Mouse (Mus musculus) gastrocnemius, postnatal 36 days (tissue): Measurements from ENCODE around the gene Slc6a3. TPM values are rescaled to one million over a fixed set of nuclear protein-coding genes. Genes with fewer than 3 reads are reported as not detected.

Experiments
- DNase-seq, 2 experiments: peaks; one replicate each; pipeline ENCODE4 v3.0.0; 2022
- intact Hi-C: fragments of 180-260 bp; cut with DNase I; formaldehyde crosslinking; loops from one replicate; pipeline ENCODE4 v1.15.1; 2025
- long read RNA-seq, 2 experiments: library from polyadenylated mRNA; stranded (forward); transcript quantifications; one replicate each; pipeline ENCODE4 v2.0.0; 2021
- total RNA-seq, 2 experiments: library from RNA; stranded (reverse); gene quantifications; 2 replicates each; pipeline ENCODE4 v1.2.3; 2021

Gene Slc6a3
- total RNA-seq: not detected
- long read RNA-seq, experiment 1: 0 reads
- long read RNA-seq, experiment 2: 0 reads

DNA sequence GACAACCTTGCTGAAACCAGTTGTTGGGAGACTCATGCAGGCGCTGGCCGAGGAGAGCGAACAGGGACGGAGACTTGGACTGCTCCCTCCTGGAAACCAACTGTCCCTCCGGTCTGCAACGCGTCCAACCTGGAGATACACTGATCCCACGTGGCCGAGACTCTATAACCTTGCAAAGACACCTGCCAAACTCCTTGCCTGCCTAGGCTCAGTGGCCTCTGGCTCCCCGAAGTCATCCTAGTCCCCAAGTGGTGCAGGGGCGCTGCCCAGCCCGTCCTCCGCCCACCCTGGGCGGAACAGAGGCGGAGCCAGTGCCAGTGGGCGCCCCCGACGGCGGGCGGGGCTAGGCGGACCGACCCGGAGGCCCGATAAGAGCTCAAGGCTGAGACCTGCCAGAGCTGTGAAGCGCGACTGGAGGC, at the start of gene Slc6a3:
TSS of gene Slc6a3 (plus strand) at position 345 of the 419 bp plus-strand sequence.
- intact Hi-C loops: no loop called here
- no peak for DNase-seq

DNA sequence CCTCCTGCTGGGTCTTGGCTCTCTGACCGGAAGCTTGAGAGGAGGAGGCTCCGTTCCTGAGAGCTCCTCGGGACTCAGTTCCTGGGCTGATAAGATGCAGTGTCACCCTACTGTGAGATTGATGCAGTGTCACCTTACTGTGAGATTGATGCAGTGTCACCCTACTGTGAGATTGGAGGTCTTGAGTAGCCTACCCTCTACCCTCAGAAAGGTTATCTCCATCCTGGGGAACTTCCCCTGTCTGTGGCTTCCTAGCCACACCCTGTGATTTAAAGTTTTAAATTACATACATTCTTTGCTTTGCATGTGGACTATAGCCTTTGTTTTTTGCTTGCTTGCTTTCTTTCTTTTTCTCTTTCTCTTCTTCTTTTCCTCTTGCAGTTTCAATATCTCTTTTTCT, 48.4 kb upstream of the Slc6a3 start:
- no peak for DNase-seq
- intact Hi-C loops: no loop called here

DNA sequence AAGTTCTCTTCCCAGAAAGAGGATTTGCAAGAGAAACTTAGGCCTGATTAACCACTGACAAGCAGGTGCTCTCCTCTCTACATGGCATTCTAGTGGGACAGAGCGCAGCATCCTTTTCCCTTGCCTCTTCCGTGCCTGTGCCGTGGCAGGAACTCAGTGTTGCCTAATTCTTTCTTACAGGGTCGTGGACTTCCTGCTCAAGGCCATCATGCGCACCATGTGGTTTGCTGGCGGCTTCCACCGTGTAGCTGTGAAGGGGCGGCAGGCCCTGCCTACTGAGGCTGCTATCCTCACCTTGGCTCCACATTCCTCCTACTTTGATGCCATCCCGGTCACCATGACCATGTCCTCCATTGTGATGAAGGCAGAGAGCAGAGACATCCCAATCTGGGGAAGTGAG, 47.8 kb upstream of the Slc6a3 start:
- no peak for DNase-seq
- intact Hi-C loops: no loop called here

DNA sequence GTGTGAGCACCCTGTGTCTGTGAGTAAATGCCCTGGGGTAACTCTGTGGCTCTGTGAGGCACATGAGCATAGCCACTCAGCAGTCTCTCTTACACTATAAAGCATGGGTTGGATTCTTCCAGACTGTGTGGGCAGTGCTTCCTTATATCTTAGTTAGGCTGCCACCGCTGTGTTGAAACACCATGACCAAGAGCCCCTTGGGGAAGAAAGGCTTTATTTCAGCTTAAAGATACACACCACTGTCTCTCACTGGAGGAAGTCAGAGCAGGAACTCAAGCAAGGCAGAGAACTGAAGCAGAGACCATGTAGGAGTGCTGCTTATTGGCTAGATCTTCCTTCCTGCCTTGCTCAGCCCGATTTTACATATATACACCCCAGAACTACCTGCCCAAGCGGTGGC, 46.6 kb upstream of the Slc6a3 start:
- no peak for DNase-seq
- intact Hi-C loops: no loop called here

DNA sequence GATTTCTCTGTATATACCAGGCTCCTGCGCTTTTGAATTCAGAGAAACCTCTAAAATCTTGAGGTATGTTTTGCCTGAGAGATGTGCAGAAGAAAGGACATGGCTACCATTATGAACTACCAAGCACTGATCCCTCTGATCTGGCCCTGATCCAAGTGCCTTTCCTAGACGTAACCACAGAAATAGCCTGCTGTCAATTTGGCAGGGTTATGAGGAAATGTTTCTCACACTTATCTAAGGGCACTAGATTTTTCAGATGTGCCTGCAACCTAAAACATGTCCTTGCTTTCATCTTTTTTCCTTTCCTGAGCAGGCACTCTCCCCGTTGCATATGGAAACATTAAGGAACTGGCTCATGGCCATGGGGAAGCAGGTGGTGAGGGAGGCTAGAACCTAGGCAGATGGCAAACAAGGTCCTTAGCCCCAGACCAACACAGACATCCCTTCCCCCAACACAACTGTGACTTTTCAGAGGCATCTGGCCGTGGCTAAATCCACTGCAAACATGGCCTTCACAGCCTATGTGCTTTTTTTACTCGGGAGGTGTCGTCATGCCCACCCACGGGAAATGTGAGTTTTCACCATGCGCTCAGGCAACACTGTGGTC, 45.9 kb upstream of the Slc6a3 start:
- DNase-seq: no peak
- intact Hi-C loops: no loop called here

DNA sequence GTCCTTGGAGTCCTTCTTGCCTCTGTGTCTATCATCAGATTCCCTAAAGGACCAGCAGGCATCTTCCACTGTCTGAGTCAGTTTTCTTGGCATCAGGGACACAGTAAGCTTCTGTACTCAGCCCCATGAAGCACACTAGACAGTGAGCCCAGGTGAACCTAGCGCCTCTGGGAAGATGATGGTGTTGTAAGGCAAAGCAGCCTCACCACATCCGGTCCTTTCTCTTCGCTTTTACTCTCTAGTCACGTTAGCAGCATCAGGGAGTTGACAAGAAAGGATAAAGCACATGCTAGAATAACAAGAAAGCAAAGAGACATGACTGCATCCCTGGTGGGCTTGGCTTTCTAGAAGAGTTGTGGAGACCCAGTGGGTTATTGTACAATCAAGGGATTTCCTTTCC, 43.4 kb upstream of the Slc6a3 start:
- intact Hi-C loops: no loop called here

DNA sequence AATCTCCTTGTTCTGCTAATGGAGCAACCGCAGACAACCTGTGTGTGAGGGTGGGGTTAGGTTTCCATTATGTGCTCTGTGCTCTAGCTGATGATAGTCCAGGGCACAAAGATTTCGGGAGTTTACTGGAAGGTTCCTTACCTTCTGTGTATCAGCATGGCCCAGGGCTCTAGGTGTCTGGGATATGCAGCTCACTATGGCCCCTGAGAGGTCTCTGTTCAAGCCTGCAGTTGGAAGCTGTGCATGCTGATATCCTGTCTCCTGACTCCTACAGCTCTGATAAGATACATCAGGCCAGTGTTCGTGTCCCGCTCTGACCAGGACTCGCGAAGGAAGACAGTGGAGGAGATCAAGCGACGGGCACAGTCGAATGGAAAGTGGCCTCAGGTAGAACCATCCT, 42.0 kb upstream of the Slc6a3 start:
- DNase-seq: no peak
- intact Hi-C loops: no loop called here

More for the DNA sequence above, 43.4 kb upstream of the Slc6a3 start:
- DNase-seq: no peak

DNA sequence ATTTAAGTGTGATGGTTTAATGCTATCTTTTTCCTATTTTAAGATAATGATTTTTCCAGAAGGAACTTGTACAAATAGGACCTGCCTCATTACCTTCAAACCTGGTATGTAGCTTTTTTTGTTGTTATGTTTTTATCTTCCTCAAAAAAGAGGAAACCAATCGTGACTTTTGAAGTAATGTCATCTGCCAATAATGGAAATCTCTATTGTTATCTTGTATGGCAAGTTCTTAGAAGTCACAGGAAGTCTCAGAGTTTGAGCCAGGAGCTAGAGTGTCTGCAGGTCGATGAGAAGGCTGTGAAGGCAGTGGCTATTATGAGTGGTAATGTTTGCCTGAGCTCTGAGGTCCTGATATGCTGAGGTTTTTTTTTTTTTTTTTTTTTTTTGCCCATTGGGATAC, 40.4 kb upstream of the Slc6a3 start:
- no peak for DNase-seq
- intact Hi-C loops: no loop called here

DNA sequence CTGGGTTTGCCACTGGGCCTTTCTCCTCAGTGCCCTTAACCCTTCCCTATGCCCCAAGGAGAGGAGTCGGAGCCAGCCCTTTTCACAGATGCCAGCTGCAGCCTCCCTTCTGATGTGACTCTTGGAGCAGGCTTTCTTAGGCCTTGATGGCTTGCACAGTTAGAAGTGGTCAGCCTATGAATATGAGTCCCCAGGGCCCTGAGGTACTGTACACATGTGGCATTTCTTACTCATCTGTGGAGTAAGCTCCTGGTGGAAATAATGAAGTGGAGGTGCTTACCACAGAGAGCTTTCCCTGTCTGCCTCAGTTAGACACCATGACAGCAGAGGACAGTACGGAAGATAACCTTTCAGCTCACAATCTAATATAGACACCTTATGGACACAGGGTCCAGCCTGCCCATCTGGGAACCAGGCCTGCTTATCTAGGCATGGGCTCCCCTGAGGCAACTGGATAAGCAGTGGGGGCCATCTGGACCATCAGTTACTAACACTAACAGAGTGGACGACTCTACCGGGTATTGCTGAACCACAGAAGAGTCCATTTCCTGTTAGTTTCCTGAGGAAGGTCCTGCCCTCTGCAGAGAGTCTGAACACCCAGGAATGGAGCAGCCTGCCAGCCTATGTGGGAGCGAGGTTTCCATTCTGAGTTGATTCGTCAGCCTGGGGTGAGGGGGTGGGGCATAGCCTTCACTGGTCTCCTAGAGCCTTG, 36.5 kb upstream of the Slc6a3 start:
- intact Hi-C loops: loop anchor here (10.0 kb wide), 1 partner anchor 325 kb away; no protein-coding TSS in a partner anchor

DNA sequence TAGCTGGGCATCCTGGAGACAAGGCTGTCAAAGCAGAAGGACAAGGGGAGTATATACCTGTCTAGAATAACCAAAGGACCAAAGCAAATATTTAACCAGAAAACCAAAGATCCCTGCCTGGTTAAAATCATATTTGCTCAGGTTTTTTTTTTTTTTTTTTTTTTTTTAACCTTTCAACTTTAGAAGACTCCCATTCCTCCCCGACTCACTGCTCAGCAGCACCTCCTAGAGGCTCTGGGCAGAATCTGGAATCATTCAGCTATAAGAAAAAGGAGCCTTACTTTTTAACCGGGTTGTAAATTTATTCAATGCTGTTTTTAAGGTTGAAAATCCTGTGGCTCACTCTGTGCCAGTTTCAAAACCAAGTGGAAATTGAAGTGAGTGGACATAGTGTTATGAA, 33.8 kb upstream of the Slc6a3 start:
- intact Hi-C loops: loop anchor here (10.0 kb wide), 1 partner anchor 322 kb away; no protein-coding TSS in a partner anchor
- DNase-seq: no peak

More for the DNA sequence above, 36.5 kb upstream of the Slc6a3 start:
- DNase-seq: no peak

DNA sequence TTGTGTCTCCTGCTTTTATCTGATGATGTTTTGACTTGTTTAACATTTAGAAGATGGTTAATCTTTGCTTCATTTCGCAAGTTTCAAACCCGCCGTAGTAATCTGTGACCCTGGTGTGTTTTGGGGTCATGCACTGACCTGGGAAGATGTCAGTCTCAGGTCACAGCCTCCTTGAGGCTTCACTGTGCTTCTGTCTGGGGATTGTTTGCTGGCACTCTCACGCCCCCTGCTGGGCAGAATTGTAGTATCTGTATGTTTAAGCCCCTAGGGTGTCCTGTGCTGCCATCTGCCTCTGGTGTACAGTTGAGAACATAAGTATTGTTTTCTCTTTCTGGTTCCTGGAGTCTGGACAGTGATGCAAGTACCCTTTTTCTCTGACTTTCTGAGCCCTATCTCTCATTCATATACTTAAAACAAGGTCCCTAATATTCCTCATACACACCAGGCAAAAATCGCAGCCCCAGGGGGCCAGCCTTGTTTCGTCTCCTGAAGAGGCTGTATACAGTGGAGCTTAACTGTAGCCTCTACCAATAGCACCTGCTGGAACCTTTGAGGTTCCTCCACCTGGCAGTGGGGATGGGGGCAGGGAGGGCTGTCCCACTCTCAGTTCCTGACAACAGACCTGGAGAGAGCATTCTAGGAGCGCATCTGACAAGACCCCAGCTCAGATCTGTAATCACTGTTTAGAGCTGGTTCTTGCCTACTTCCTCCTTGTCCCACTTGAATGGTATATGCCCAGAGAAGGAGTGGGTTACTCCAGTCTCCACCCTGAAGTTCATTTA, 30.7 kb upstream of the Slc6a3 start:
- intact Hi-C loops: loop anchor here (1.0 to 10.0 kb wide), 2 partner anchors 80 to 319 kb away; no protein-coding TSS in a partner anchor
- DNase-seq: peak; percentile 55 to 60

DNA sequence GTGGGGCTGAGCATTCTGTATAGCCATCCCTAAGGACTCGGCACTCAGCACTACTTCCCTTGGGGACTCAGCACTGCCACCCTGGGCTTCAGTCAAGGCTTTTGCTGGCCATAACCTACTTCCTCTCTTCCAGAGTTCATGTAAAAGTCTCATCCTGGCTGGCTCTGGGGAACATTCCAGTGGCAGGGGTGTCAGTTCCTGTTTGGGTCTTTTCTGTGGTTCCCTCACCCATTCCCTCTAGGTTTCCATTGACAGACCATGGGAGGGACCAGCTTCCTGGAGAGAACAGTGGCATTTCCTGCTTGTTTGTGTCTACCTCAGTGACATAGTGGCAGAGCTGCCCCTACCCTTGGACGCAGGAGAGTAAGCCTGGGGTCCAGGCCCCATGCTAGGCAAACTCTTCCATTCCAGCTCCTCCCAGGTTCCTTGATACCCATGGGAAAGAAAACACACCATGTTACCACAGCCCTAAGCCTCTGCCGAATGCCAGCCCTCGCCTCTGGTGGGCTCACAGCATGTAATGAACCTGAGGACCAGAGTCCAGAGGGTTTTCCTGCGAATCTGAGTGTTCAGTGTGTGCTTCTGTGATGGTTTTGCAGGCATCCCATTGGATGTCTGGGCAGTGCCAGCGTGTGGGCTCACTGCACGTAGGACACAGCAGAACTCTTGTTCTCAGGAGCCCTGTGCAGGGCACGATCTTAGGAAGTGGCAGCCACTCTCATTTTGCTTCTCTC, 27.6 kb upstream of the Slc6a3 start:
- intact Hi-C loops: loop anchor here (10.0 kb wide), 1 partner anchor 316 kb away; no protein-coding TSS in a partner anchor
- no peak for DNase-seq

DNA sequence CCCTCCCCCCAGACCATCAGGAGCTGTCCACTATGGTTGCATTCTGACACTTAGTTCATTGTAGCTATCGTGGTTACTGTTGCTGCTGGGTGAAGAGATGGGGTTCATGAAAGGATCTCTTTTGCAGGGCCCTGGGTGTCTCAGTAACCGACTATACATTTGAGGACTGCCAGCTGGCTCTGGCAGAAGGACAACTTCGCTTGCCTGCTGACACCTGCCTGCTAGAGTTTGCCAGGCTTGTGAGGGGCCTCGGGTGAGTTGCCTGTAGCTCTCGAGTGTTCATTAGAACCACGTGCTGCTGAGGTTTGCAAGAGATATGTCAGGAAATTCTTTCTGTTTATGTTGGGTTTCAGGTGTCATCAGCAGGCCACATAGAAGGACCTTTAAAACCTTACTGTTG, 26.7 kb upstream of the Slc6a3 start:
- intact Hi-C loops: loop anchor here (5.0 to 10.0 kb wide), 2 partner anchors 92 to 315 kb away; partner anchors contain the start of gene Clptm1l
- no peak for DNase-seq

DNA sequence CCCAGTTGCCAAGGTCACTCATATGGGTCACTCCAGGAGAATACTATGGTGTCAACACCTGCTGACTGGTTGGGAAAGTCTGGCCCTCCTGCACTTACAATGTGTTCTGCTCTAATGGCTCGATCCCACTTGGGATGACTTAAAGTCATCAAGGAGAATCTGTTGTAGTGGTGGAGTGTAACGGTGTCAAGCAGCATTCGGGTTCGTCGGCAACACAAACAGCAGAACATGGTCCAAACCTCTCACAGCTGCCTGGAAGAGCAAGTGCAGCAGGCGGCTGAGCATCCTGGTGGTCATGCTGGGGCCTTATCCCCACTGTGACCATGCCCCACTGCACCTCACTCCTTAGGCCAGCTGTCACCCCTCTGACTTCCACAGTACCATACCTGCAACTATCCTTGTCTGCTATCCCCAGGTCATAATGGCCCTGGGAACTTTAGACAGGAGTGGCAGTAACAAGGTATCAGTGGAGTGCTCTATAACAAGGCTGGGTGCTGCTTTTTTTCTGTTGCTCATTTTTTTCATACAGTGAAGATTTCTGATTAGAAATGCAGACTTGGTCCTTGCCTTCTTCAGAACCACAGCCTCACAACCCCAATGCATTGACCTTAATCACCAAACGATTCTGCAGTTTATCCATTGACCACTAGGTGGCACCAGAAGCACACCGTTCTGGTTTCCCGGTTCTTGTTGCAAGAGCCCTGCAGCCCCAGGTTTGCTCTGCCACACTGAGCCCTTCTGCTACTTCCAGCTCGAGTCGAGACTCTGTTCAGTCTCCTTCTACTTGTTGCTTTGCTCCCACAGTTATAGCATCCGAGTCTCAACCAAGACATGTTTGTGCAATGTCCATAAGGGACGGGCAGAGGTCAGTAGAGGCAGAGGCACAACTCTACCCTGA, 23.5 kb upstream of the Slc6a3 start:
- peak in 1 of 2 experiments; percentile 49 for DNase-seq
- intact Hi-C loops: loop anchor here (2.0 to 5.0 kb wide), 2 partner anchors 89 to 180 kb away; partner anchors contain the start of gene Clptm1l

DNA sequence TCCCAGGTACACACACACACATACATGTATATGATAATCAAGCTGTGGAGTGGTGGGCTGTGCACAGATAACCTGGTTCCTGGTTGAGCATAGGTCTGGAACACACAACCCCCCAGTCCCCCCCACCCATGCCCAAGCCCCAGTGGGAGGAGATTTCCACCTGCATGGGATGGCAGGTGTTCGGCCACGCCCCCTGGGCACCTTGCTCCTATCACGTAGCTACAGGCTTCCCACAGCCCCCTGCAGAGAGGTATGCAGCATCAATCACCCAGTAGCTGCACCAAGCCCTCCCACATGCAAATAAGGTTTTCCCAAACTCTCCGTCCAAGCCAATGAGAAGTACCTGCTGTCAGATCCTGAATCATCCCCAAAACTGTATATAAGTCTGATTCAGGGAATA, 19.7 kb upstream of the Slc6a3 start:
- DNase-seq: no peak
- intact Hi-C loops: no loop called here

DNA sequence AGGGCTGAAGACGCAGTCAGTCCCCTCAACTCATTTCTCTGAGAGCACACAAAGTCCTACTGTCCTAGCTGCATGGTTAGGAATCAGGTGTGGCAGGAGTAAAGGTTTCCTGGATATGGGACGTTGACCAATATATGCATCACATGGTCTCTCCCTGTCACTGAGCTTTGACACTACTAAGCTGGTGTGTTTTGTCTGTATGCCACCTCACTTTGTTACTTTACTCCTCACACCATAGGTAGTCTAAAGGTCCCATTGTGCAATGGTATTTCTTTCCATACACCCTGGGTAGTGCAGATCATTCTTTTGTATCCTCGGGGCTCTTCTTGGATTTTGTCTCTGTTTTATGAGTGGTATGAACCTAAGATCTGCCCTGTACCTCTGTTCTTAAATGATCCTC, 2.8 kb upstream of the Slc6a3 start:
- no peak for DNase-seq
- intact Hi-C loops: no loop called here

DNA sequence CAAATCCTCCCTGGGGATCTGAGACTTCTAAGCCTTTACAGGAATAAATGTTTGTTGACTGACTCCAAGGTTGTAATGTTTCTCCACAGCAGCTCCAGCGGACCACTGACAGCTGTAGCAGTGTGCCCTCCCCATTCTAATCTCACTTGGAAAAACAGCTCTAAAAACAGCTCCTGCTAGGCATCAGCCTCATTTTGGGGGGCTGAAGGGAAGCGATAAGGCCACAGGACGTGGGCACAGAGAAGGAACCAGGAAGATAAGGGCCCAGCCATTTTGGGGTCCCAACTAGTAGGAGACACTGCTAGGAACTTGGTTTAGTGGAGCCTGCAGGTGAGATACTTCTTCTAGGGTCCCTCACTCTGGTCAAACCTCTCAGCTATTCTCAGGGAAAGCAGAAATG, 1.3 kb upstream of the Slc6a3 start:
- intact Hi-C loops: no loop called here

DNA sequence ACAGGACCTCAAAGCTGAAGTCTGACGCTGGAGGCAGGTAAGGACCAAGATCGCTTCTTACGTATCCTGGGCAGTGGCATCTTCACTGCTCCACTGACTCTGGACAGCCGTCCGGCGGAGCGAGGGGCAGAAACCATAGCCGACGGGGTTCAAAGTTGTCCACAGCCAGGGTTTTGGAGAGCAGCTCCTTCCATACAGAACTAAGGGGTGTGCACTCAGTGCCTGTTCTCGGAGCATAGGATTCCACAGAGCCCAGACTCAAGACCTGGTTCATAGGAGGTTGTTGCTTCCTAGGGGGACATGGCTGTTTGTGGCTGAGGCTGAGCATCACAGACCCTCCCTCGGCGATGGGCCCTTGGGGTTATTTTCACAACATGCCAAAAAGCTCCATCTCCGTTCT, 277 bp downstream of the Slc6a3 start:
- intact Hi-C loops: no loop called here
- DNase-seq: no peak

More for the DNA sequence above, 1.3 kb upstream of the Slc6a3 start:
- DNase-seq: no peak

DNA sequence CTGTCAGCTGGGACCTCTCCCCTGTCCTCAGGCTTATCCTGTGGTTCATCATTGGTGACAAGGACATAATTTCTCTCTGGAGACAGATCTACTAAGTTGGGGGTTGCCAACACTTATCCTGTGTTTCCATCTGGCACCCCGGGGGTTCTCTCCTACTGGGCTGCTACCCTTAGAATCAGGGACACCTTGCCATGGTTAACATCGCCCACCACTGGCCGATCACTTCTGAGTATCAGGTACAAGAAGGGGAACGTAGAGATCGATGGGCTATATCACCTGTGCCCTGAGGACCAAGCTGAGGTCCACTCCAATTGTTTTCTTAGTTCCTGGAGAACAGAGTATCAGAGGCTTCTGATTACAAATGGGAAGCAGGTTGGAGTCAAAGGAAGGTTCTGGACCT, 27.7 kb downstream of the Slc6a3 start:
- intact Hi-C loops: no loop called here
- no peak for DNase-seq
